Mouse (Mus musculus) activated CD4-positive, CD25-positive, alpha-beta regulatory T cell, adult 4 months (primary cell): ENCODE measurements at regions not wholly inside any gene's neighbourhood (a gene's known extent, or its start where the extent isn't known, plus 50 kb on each side); places are given as distances from the start of the nearest gene placed in this dataset.
A peak's percentile ranks its signal among the peaks of the same experiment; 100 is the strongest.

Experiments used
- ATAC-seq: one replicate; pipeline ENCODE4 v1.8.0; 2017

GRCm38 (mm10) chr13:30085446-30085845 lies 50.8 kb upstream of the Mboat1 start:
- ATAC-seq, result no peak

GRCm38 (mm10) chr13:30085005-30085404 lies 51.3 kb upstream of the Mboat1 start:
- ATAC-seq, result peak; percentile 99

GRCm38 (mm10) chr13:30084386-30084785 lies 51.9 kb upstream of the Mboat1 start:
- ATAC-seq, result no peak

- ATAC-seq, result no peak
Observed at GRCm38 (mm10) chr13:30083949-30084348, 52.3 kb upstream of the Mboat1 start.

- ATAC-seq, result no peak
Observed at GRCm38 (mm10) chr13:30082761-30083160, 53.5 kb upstream of the Mboat1 start.

- ATAC-seq, result no peak
Observed at GRCm38 (mm10) chr13:30080705-30081474, 55.4 kb upstream of the Mboat1 start.

GRCm38 (mm10) chr13:30074517-30075064 lies 61.7 kb upstream of the Mboat1 start:
- no peak for ATAC-seq

- no peak for ATAC-seq
Observed at GRCm38 (mm10) chr13:30074069-30074468, 62.2 kb upstream of the Mboat1 start.

- no peak for ATAC-seq
Observed at GRCm38 (mm10) chr13:30069397-30069796, 66.9 kb upstream of the Mboat1 start.

- no peak for ATAC-seq
Observed at GRCm38 (mm10) chr13:30067581-30068375, 68.5 kb upstream of the Mboat1 start.

- ATAC-seq, result no peak
Observed at GRCm38 (mm10) chr13:30065520-30065919, 70.8 kb upstream of the Mboat1 start.

GRCm38 (mm10) chr13:30063741-30064140 lies 72.5 kb upstream of the Mboat1 start:
- no peak for ATAC-seq

- ATAC-seq, result no peak
Observed at GRCm38 (mm10) chr13:30062285-30062684, 74.0 kb upstream of the Mboat1 start.

- ATAC-seq, result no peak
Observed at GRCm38 (mm10) chr13:30055141-30055645, 69.3 kb upstream of the E2f3 start.

GRCm38 (mm10) chr13:30051891-30052550 lies 66.2 kb upstream of the E2f3 start:
- ATAC-seq, result no peak

GRCm38 (mm10) chr13:30050745-30051508 lies 65.1 kb upstream of the E2f3 start:
- no peak for ATAC-seq

GRCm38 (mm10) chr13:30048260-30048859 lies 62.5 kb upstream of the E2f3 start:
- no peak for ATAC-seq

- ATAC-seq, result no peak
Observed at GRCm38 (mm10) chr13:30046504-30047169, 60.8 kb upstream of the E2f3 start.

- ATAC-seq, result no peak
Observed at GRCm38 (mm10) chr13:30046061-30046460, 60.2 kb upstream of the E2f3 start.

GRCm38 (mm10) chr13:30045225-30045624 lies 59.4 kb upstream of the E2f3 start:
- no peak for ATAC-seq

- ATAC-seq, result no peak
Observed at GRCm38 (mm10) chr13:30044790-30045189, 58.9 kb upstream of the E2f3 start.
